Mouse (Mus musculus): ENCODE results near the gene Gse1. TPM values are rescaled to one million over a fixed set of nuclear protein-coding genes. Genes with fewer than 3 reads are reported as not detected.
A peak's percentile ranks its signal among the peaks of the same experiment; 100 is the strongest.

Gse1 gene
- polyA plus RNA-seq, 1 experiment from 2014 or later: 14.3 TPM

GRCm38 (mm10) chr8:120381865-120382264 is 153.6 kb downstream of the Gse1 start:
- no peak for TF ChIP-seq CTCF (IDR thresholded peaks at IDR 0.05; ENCODE audit: low read depth)
- H3K4me3 ChIP-seq (ENCODE audit: low read depth, low read length): no peak overlapping the region
- H3K27ac ChIP-seq (ENCODE audit: low read depth): peak overlapping the region; percentile 93
- H3K27me3 ChIP-seq (ENCODE audit: insufficient read depth, low read length): no peaks in the 10 kb centered on the region
- no peak overlapping the region for H3K4me2 ChIP-seq
- H3K9me3 ChIP-seq (ENCODE audit: low read depth, low read length): no peaks in the 10 kb centered on the region
- 40% methylated on average over 4 of the region's 4 CpGs for WGBS
- H3K36me3 ChIP-seq (ENCODE audit: insufficient read depth): no peaks in the 10 kb centered on the region
- ATAC-seq (ENCODE audit: insufficient read depth): no peak
- DNase-seq: no peak
- peaks cover 41% of the 10 kb centered on the region for H3K4me1 ChIP-seq (ENCODE audit: insufficient read depth)
- no peak overlapping the region for H3K9ac ChIP-seq

GRCm38 (mm10) chr8:120382436-120383203 is 154.4 kb downstream of the Gse1 start:
- DNase-seq: peak; percentile 90
- Histone ChIP-seq H3K4me3 (ENCODE audit: low read depth, low read length) (no peak overlapping the region), H3K9me3 (ENCODE audit: low read depth, low read length) (no peaks in the 10 kb centered on the region), H3K27me3 (ENCODE audit: insufficient read depth, low read length) (no peaks in the 10 kb centered on the region), H3K4me2 (peak overlapping the region; percentile 33; the same call in 1 of the 2 replicates), H3K4me1 (ENCODE audit: insufficient read depth) (peaks cover 33% of the 10 kb centered on the region), H3K27ac (ENCODE audit: low read depth) (peak overlapping the region; percentile 93), H3K9ac (peak overlapping the region; percentile 26), H3K36me3 (ENCODE audit: insufficient read depth) (no peaks in the 10 kb centered on the region)
- 39% methylated on average over 19 of the region's 19 CpGs for WGBS
- TF ChIP-seq CTCF (IDR thresholded peaks at IDR 0.05; ENCODE audit: low read depth): no peak
- ATAC-seq (ENCODE audit: insufficient read depth): peak; percentile 88

- peaks cover 27% of the 10 kb centered on the region for H3K4me1 ChIP-seq (ENCODE audit: insufficient read depth)
- no peaks in the 10 kb centered on the region for H3K27me3 ChIP-seq (ENCODE audit: insufficient read depth, low read length)
- peak overlapping the region; percentile 33; the same call in 1 of the 2 replicates for H3K4me2 ChIP-seq
- H3K4me3 ChIP-seq (ENCODE audit: low read depth, low read length): no peak overlapping the region
- H3K9ac ChIP-seq: peak overlapping the region; percentile 26
- no peak for TF ChIP-seq CTCF (IDR thresholded peaks at IDR 0.05; ENCODE audit: low read depth)
- no peaks in the 10 kb centered on the region for H3K36me3 ChIP-seq (ENCODE audit: insufficient read depth)
- DNase-seq (no peak), ATAC-seq (ENCODE audit: insufficient read depth) (peak; percentile 10; the same call in 1 of the 2 replicates)
- H3K27ac ChIP-seq (ENCODE audit: low read depth): peak overlapping the region; percentile 93
- H3K9me3 ChIP-seq (ENCODE audit: low read depth, low read length): no peaks in the 10 kb centered on the region
- 56% methylated on average over 6 of the region's 6 CpGs for whole genome bisulfite sequencing
Measured at GRCm38 (mm10) chr8:120383204-120383560, 154.9 kb downstream of the Gse1 start.

- WGBS: 45% methylated on average over 6 of the region's 6 CpGs
- ATAC-seq (ENCODE audit: insufficient read depth) (no peak), DNase-seq (no peak)
- Histone ChIP-seq H3K27ac (ENCODE audit: low read depth) (peak overlapping the region; percentile 93), H3K4me3 (ENCODE audit: low read depth, low read length) (no peak overlapping the region), H3K4me2 (no peak overlapping the region), H3K9me3 (ENCODE audit: low read depth, low read length) (no peaks in the 10 kb centered on the region), H3K4me1 (ENCODE audit: insufficient read depth) (peaks cover 22% of the 10 kb centered on the region), H3K27me3 (ENCODE audit: insufficient read depth, low read length) (no peaks in the 10 kb centered on the region), H3K9ac (peak overlapping the region; percentile 26; the same call in 1 of the 2 replicates), H3K36me3 (ENCODE audit: insufficient read depth) (no peaks in the 10 kb centered on the region)
- no peak for TF ChIP-seq CTCF (IDR thresholded peaks at IDR 0.05; ENCODE audit: low read depth)
Measured at GRCm38 (mm10) chr8:120383713-120384112, 155.5 kb downstream of the Gse1 start.

- TF ChIP-seq CTCF (IDR thresholded peaks at IDR 0.05; ENCODE audit: low read depth): peak; percentile 51
- H3K27me3 ChIP-seq (ENCODE audit: insufficient read depth, low read length): no peaks in the 10 kb centered on the region
- no peaks in the 10 kb centered on the region for H3K9me3 ChIP-seq (ENCODE audit: low read depth, low read length)
- DNase-seq (no peak), ATAC-seq (ENCODE audit: insufficient read depth) (no peak)
- H3K4me3 ChIP-seq (ENCODE audit: low read depth, low read length): no peak overlapping the region
- no peaks in the 10 kb centered on the region for H3K36me3 ChIP-seq (ENCODE audit: insufficient read depth)
- H3K4me1 ChIP-seq (ENCODE audit: insufficient read depth): peaks cover 21% of the 10 kb centered on the region
- no peak overlapping the region for H3K27ac ChIP-seq (ENCODE audit: low read depth)
- no peak overlapping the region for H3K4me2 ChIP-seq
- no peak overlapping the region for H3K9ac ChIP-seq
Measured at GRCm38 (mm10) chr8:120384745-120385144, 156.5 kb downstream of the Gse1 start.

- no peak overlapping the region for H3K4me3 ChIP-seq (ENCODE audit: low read depth, low read length)
Measured at GRCm38 (mm10) chr8:120388246-120388645, 160.0 kb downstream of the Gse1 start.

GRCm38 (mm10) chr8:120390598-120390997 is 162.3 kb downstream of the Gse1 start:
- DNase-seq: no peak
- no peak for TF ChIP-seq CTCF (IDR thresholded peaks at IDR 0.05; ENCODE audit: low read depth)
- Histone ChIP-seq H3K9ac (no peak overlapping the region), H3K4me2 (no peak overlapping the region), H3K27me3 (ENCODE audit: insufficient read depth, low read length) (no peaks in the 10 kb centered on the region), H3K36me3 (ENCODE audit: insufficient read depth) (no peaks in the 10 kb centered on the region), H3K9me3 (ENCODE audit: low read depth, low read length) (no peaks in the 10 kb centered on the region), H3K27ac (ENCODE audit: low read depth) (no peak overlapping the region), H3K4me3 (ENCODE audit: low read depth, low read length) (no peak overlapping the region), H3K4me1 (ENCODE audit: insufficient read depth) (peaks cover 3% of the 10 kb centered on the region; the same call in 1 of the 2 replicates)
- 91% methylated on average over 7 of the region's 7 CpGs for WGBS
- no peak for ATAC-seq (ENCODE audit: insufficient read depth)

More at GRCm38 (mm10) chr8:120388246-120388645, 160.0 kb downstream of the Gse1 start:
- Histone ChIP-seq H3K9me3 (ENCODE audit: low read depth, low read length) (no peaks in the 10 kb centered on the region), H3K36me3 (ENCODE audit: insufficient read depth) (no peaks in the 10 kb centered on the region), H3K4me2 (no peak overlapping the region), H3K4me1 (ENCODE audit: insufficient read depth) (peaks cover 11% of the 10 kb centered on the region), H3K27ac (ENCODE audit: low read depth) (no peak overlapping the region), H3K27me3 (ENCODE audit: insufficient read depth, low read length) (no peaks in the 10 kb centered on the region), H3K9ac (no peak overlapping the region)
- no peak for TF ChIP-seq CTCF (IDR thresholded peaks at IDR 0.05; ENCODE audit: low read depth)
- DNase-seq: peak; percentile 50
- whole genome bisulfite sequencing: 81% methylated on average over 6 of the region's 6 CpGs
- ATAC-seq (ENCODE audit: insufficient read depth): no peak

Measured in lung, embryonic 14.5 days (tissue).